Mouse (Mus musculus): ENCODE data around the gene 5031439G07Rik. TPM values are rescaled to one million over a fixed set of nuclear protein-coding genes. Genes with fewer than 3 reads are reported as not detected.
A peak's percentile ranks its signal among the peaks of the same experiment; 100 is the strongest.

5031439G07Rik gene
- polyA plus RNA-seq, 1 experiment from 2014 or later = 13.5 TPM

- DNase-seq (no peak), ATAC-seq (ENCODE audit: insufficient read depth) (no peak)
- no peak overlapping the region for H3K4me3 ChIP-seq (ENCODE audit: low read depth, low read length)
- no peaks in the 10 kb centered on the region for H3K4me1 ChIP-seq (ENCODE audit: insufficient read depth)
- H3K9ac ChIP-seq = no peak overlapping the region
- no peaks in the 10 kb centered on the region for H3K27me3 ChIP-seq (ENCODE audit: insufficient read depth, low read length)
- TF ChIP-seq CTCF (IDR thresholded peaks at IDR 0.05; ENCODE audit: low read depth) = no peak
- H3K9me3 ChIP-seq (ENCODE audit: low read depth, low read length) = no peaks in the 10 kb centered on the region
- peaks cover 51% of the 10 kb centered on the region for H3K36me3 ChIP-seq (ENCODE audit: insufficient read depth)
- no peak overlapping the region for H3K4me2 ChIP-seq
- H3K27ac ChIP-seq (ENCODE audit: low read depth) = no peak overlapping the region
- 82% methylated on average over 14 of the region's 14 CpGs for WGBS
Observed at GRCm38 (mm10) chr15:84948990-84949389, 39.4 kb downstream of the 5031439G07Rik start.

- ATAC-seq (ENCODE audit: insufficient read depth) = no peak
- TF ChIP-seq CTCF (IDR thresholded peaks at IDR 0.05; ENCODE audit: low read depth) = no peak
- Histone ChIP-seq H3K4me2 (no peak overlapping the region), H3K4me3 (ENCODE audit: low read depth, low read length) (no peak overlapping the region), H3K9ac (no peak overlapping the region), H3K4me1 (ENCODE audit: insufficient read depth) (no peaks in the 10 kb centered on the region), H3K27ac (ENCODE audit: low read depth) (no peak overlapping the region), H3K27me3 (ENCODE audit: insufficient read depth, low read length) (no peaks in the 10 kb centered on the region), H3K9me3 (ENCODE audit: low read depth, low read length) (no peaks in the 10 kb centered on the region), H3K36me3 (ENCODE audit: insufficient read depth) (peaks cover 57% of the 10 kb centered on the region)
- 81% methylated on average over 5 of the region's 5 CpGs for WGBS
- DNase-seq = no peak
Observed at GRCm38 (mm10) chr15:84944319-84944718, 44.0 kb downstream of the 5031439G07Rik start.

GRCm38 (mm10) chr15:84942647-84943285 lies 45.6 kb downstream of the 5031439G07Rik start:
- H3K9me3 ChIP-seq (ENCODE audit: low read depth, low read length) = no peaks in the 10 kb centered on the region
- H3K4me1 ChIP-seq (ENCODE audit: insufficient read depth) = no peaks in the 10 kb centered on the region
- DNase-seq (no peak), ATAC-seq (ENCODE audit: insufficient read depth) (no peak; the same call in 1 of the 2 replicates)
- no peaks in the 10 kb centered on the region for H3K27me3 ChIP-seq (ENCODE audit: insufficient read depth, low read length)
- 61% methylated on average over 11 of the region's 11 CpGs for WGBS
- H3K9ac ChIP-seq = no peak overlapping the region
- H3K4me3 ChIP-seq (ENCODE audit: low read depth, low read length) = no peak overlapping the region
- H3K36me3 ChIP-seq (ENCODE audit: insufficient read depth) = peaks cover 58% of the 10 kb centered on the region
- no peak overlapping the region for H3K27ac ChIP-seq (ENCODE audit: low read depth)
- no peak overlapping the region for H3K4me2 ChIP-seq
- no peak for TF ChIP-seq CTCF (IDR thresholded peaks at IDR 0.05; ENCODE audit: low read depth)

- H3K4me3 ChIP-seq (ENCODE audit: low read depth, low read length) = no peak overlapping the region
- TF ChIP-seq CTCF (IDR thresholded peaks at IDR 0.05; ENCODE audit: low read depth) = no peak
- H3K4me1 ChIP-seq (ENCODE audit: insufficient read depth) = no peaks in the 10 kb centered on the region
- WGBS = 55% methylated on average over 12 of the region's 12 CpGs
- no peaks in the 10 kb centered on the region for H3K9me3 ChIP-seq (ENCODE audit: low read depth, low read length)
- H3K4me2 ChIP-seq = no peak overlapping the region
- no peaks in the 10 kb centered on the region for H3K27me3 ChIP-seq (ENCODE audit: insufficient read depth, low read length)
- H3K36me3 ChIP-seq (ENCODE audit: insufficient read depth) = peaks cover 72% of the 10 kb centered on the region
- no peak; the same call in 1 of the 2 replicates for ATAC-seq (ENCODE audit: insufficient read depth)
- peak; percentile 21 for DNase-seq
- H3K27ac ChIP-seq (ENCODE audit: low read depth) = no peak overlapping the region
- no peak overlapping the region for H3K9ac ChIP-seq
Observed at GRCm38 (mm10) chr15:84940102-84940501, 48.2 kb downstream of the 5031439G07Rik start.

- DNase-seq (no peak), ATAC-seq (ENCODE audit: insufficient read depth) (no peak)
- H3K4me1 ChIP-seq (ENCODE audit: insufficient read depth) = no peaks in the 10 kb centered on the region
- 86% methylated on average over 16 of the region's 16 CpGs for WGBS
- H3K4me3 ChIP-seq (ENCODE audit: low read depth, low read length) = no peak overlapping the region
- no peak for TF ChIP-seq CTCF (IDR thresholded peaks at IDR 0.05; ENCODE audit: low read depth)
- H3K27ac ChIP-seq (ENCODE audit: low read depth) = no peak overlapping the region
- H3K36me3 ChIP-seq (ENCODE audit: insufficient read depth) = peaks cover 99% of the 10 kb centered on the region
- H3K4me2 ChIP-seq = no peak overlapping the region
- no peak overlapping the region for H3K9ac ChIP-seq
- H3K9me3 ChIP-seq (ENCODE audit: low read depth, low read length) = no peaks in the 10 kb centered on the region
- no peaks in the 10 kb centered on the region for H3K27me3 ChIP-seq (ENCODE audit: insufficient read depth, low read length)
Observed at GRCm38 (mm10) chr15:84934901-84935300, 53.5 kb downstream of the 5031439G07Rik start.

GRCm38 (mm10) chr15:84932351-84932750 lies 56.0 kb downstream of the 5031439G07Rik start:
- H3K9me3 ChIP-seq (ENCODE audit: low read depth, low read length) = no peaks in the 10 kb centered on the region
- DNase-seq (no peak), ATAC-seq (ENCODE audit: insufficient read depth) (no peak)
- H3K4me2 ChIP-seq = no peak overlapping the region
- H3K36me3 ChIP-seq (ENCODE audit: insufficient read depth) = peaks cover 99% of the 10 kb centered on the region
- WGBS = 44% methylated on average over 5 of the region's 5 CpGs
- no peak overlapping the region for H3K4me3 ChIP-seq (ENCODE audit: low read depth, low read length)
- no peaks in the 10 kb centered on the region for H3K4me1 ChIP-seq (ENCODE audit: insufficient read depth)
- no peak overlapping the region for H3K9ac ChIP-seq
- no peak for TF ChIP-seq CTCF (IDR thresholded peaks at IDR 0.05; ENCODE audit: low read depth)
- no peak overlapping the region for H3K27ac ChIP-seq (ENCODE audit: low read depth)
- no peaks in the 10 kb centered on the region for H3K27me3 ChIP-seq (ENCODE audit: insufficient read depth, low read length)

GRCm38 (mm10) chr15:84925495-84926018 lies 62.8 kb downstream of the 5031439G07Rik start:
- 92% methylated on average over 1 of the region's 1 CpGs for WGBS
- TF ChIP-seq CTCF (IDR thresholded peaks at IDR 0.05; ENCODE audit: low read depth) = peak; percentile 54; the same call in 1 of the 2 replicates
- H3K4me3 ChIP-seq (ENCODE audit: low read depth, low read length) = peak overlapping the region; percentile 98; the same call in 1 of the 2 replicates
- no peaks in the 10 kb centered on the region for H3K27me3 ChIP-seq (ENCODE audit: insufficient read depth, low read length)
- H3K4me1 ChIP-seq (ENCODE audit: insufficient read depth) = peaks cover 9% of the 10 kb centered on the region; the same call in 1 of the 2 replicates
- no peak overlapping the region for H3K9ac ChIP-seq
- no peaks in the 10 kb centered on the region for H3K9me3 ChIP-seq (ENCODE audit: low read depth, low read length)
- H3K27ac ChIP-seq (ENCODE audit: low read depth) = no peak overlapping the region
- H3K4me2 ChIP-seq = peak overlapping the region; percentile 74
- DNase-seq (peak; percentile 53), ATAC-seq (ENCODE audit: insufficient read depth) (no peak)
- peaks cover 40% of the 10 kb centered on the region for H3K36me3 ChIP-seq (ENCODE audit: insufficient read depth)
